Mouse (Mus musculus): Measurements from ENCODE around the gene Rexo2. TPM values are rescaled to one million over a fixed set of nuclear protein-coding genes. Genes with fewer than 3 reads are reported as not detected.
"Not testable (repeated sequence)": the region's sequence is repeated elsewhere in the genome, so short reads cannot be mapped to it uniquely, and the experiment has no call there.

The Rexo2 gene
- polyA plus RNA-seq, 1 experiment = 61.1 TPM

- Histone ChIP-seq H3K9me3 (replicated peaks; ENCODE audit: control insufficient read depth, insufficient read depth, low read length, poor library complexity, severe bottlenecking) (no peaks in the 10 kb centered on the region), H3K27ac (ENCODE audit: insufficient read depth, low read length) (no peak overlapping the region), H3K36me3 (ENCODE audit: control insufficient read depth, insufficient read depth, low read length, poor library complexity, severe bottlenecking) (peaks cover 8% of the 10 kb centered on the region), H3K4me1 (ENCODE audit: control insufficient read depth, insufficient read depth, low read length) (no peaks in the 10 kb centered on the region), H3K9ac (ENCODE audit: low read depth, poor library complexity, severe bottlenecking) (no peak overlapping the region), H3K4me3 (ENCODE audit: low read depth, low read length) (no peak overlapping the region), H3K27me3 (ENCODE audit: control insufficient read depth, insufficient read depth, low read length, poor library complexity, severe bottlenecking) (no peaks in the 10 kb centered on the region)
- TF ChIP-seq CTCF (IDR thresholded peaks at IDR 0.05; ENCODE audit: low read depth, low read length) (no peak), EP300 (IDR thresholded peaks at IDR 0.05; ENCODE audit: insufficient read depth, low read depth, low read length) (no peak), POLR2A (IDR thresholded peaks at IDR 0.05; ENCODE audit: insufficient read depth, low read length) (no peak)
Measured at GRCm38 (mm10) chr9:48476236-48477165, 3.9 kb downstream of the Rexo2 start.

GRCm38 (mm10) chr9:48474367-48474766 is 6.1 kb downstream of the Rexo2 start:
- Histone ChIP-seq H3K4me1 (ENCODE audit: control insufficient read depth, insufficient read depth, low read length) (no peaks in the 10 kb centered on the region), H3K4me3 (ENCODE audit: low read depth, low read length) (no peak overlapping the region), H3K27me3 (ENCODE audit: control insufficient read depth, insufficient read depth, low read length, poor library complexity, severe bottlenecking) (no peaks in the 10 kb centered on the region), H3K27ac (ENCODE audit: insufficient read depth, low read length) (no peak overlapping the region), H3K9ac (ENCODE audit: low read depth, poor library complexity, severe bottlenecking) (no peak overlapping the region), H3K36me3 (ENCODE audit: control insufficient read depth, insufficient read depth, low read length, poor library complexity, severe bottlenecking) (peaks cover 8% of the 10 kb centered on the region), H3K9me3 (replicated peaks; ENCODE audit: control insufficient read depth, insufficient read depth, low read length, poor library complexity, severe bottlenecking) (no peaks in the 10 kb centered on the region)
- TF ChIP-seq CTCF (IDR thresholded peaks at IDR 0.05; ENCODE audit: low read depth, low read length) (no peak), POLR2A (IDR thresholded peaks at IDR 0.05; ENCODE audit: insufficient read depth, low read length) (no peak), EP300 (IDR thresholded peaks at IDR 0.05; ENCODE audit: insufficient read depth, low read depth, low read length) (no peak)

- peaks cover 10% of the 10 kb centered on the region for H3K36me3 ChIP-seq (ENCODE audit: control insufficient read depth, insufficient read depth, low read length, poor library complexity, severe bottlenecking)
Measured at GRCm38 (mm10) chr9:48473131-48473530, 7.3 kb downstream of the Rexo2 start.

GRCm38 (mm10) chr9:48472441-48473025 is 7.9 kb downstream of the Rexo2 start:
- H3K27ac ChIP-seq (ENCODE audit: insufficient read depth, low read length) = 0 out of 2 replicates have a peak overlapping the region, but pooled peaks have one; percentile 18
- H3K27me3 ChIP-seq (ENCODE audit: control insufficient read depth, insufficient read depth, low read length, poor library complexity, severe bottlenecking) = no peaks in the 10 kb centered on the region
- H3K9ac ChIP-seq (ENCODE audit: low read depth, poor library complexity, severe bottlenecking) = no peak overlapping the region
- H3K9me3 ChIP-seq (replicated peaks; ENCODE audit: control insufficient read depth, insufficient read depth, low read length, poor library complexity, severe bottlenecking) = no peaks in the 10 kb centered on the region
- TF ChIP-seq EP300 (IDR thresholded peaks at IDR 0.05; ENCODE audit: insufficient read depth, low read depth, low read length) (no peak), POLR2A (IDR thresholded peaks at IDR 0.05; ENCODE audit: insufficient read depth, low read length) (no peak), CTCF (IDR thresholded peaks at IDR 0.05; ENCODE audit: low read depth, low read length) (no peak)
- peaks cover 10% of the 10 kb centered on the region for H3K36me3 ChIP-seq (ENCODE audit: control insufficient read depth, insufficient read depth, low read length, poor library complexity, severe bottlenecking)
- H3K4me1 ChIP-seq (ENCODE audit: control insufficient read depth, insufficient read depth, low read length) = no peaks in the 10 kb centered on the region
- no peak overlapping the region for H3K4me3 ChIP-seq (ENCODE audit: low read depth, low read length)

More at GRCm38 (mm10) chr9:48473131-48473530, 7.3 kb downstream of the Rexo2 start:
- no peaks in the 10 kb centered on the region for H3K27me3 ChIP-seq (ENCODE audit: control insufficient read depth, insufficient read depth, low read length, poor library complexity, severe bottlenecking)
- no peak overlapping the region for H3K27ac ChIP-seq (ENCODE audit: insufficient read depth, low read length)
- H3K4me3 ChIP-seq (ENCODE audit: low read depth, low read length) = no peak overlapping the region
- H3K9ac ChIP-seq (ENCODE audit: low read depth, poor library complexity, severe bottlenecking) = no peak overlapping the region
- TF ChIP-seq POLR2A (IDR thresholded peaks at IDR 0.05; ENCODE audit: insufficient read depth, low read length) = no peak
- H3K4me1 ChIP-seq (ENCODE audit: control insufficient read depth, insufficient read depth, low read length) = no peaks in the 10 kb centered on the region
- H3K9me3 ChIP-seq (replicated peaks; ENCODE audit: control insufficient read depth, insufficient read depth, low read length, poor library complexity, severe bottlenecking) = no peaks in the 10 kb centered on the region

GRCm38 (mm10) chr9:48467471-48467870 is 13.0 kb downstream of the Rexo2 start:
- H3K9me3 ChIP-seq (replicated peaks; ENCODE audit: control insufficient read depth, insufficient read depth, low read length, poor library complexity, severe bottlenecking); H3K27ac ChIP-seq (ENCODE audit: insufficient read depth, low read length); H3K27me3 ChIP-seq (ENCODE audit: control insufficient read depth, insufficient read depth, low read length, poor library complexity, severe bottlenecking); H3K36me3 ChIP-seq (ENCODE audit: control insufficient read depth, insufficient read depth, low read length, poor library complexity, severe bottlenecking); H3K9ac ChIP-seq (ENCODE audit: low read depth, poor library complexity, severe bottlenecking); H3K4me1 ChIP-seq (ENCODE audit: control insufficient read depth, insufficient read depth, low read length); H3K4me3 ChIP-seq (ENCODE audit: low read depth, low read length): not testable (repeated sequence)

GRCm38 (mm10) chr9:48466804-48467203 is 13.6 kb downstream of the Rexo2 start:
- H3K4me3 ChIP-seq (ENCODE audit: low read depth, low read length) = no peak overlapping the region
- no peaks in the 10 kb centered on the region for H3K27me3 ChIP-seq (ENCODE audit: control insufficient read depth, insufficient read depth, low read length, poor library complexity, severe bottlenecking)
- TF ChIP-seq POLR2A (IDR thresholded peaks at IDR 0.05; ENCODE audit: insufficient read depth, low read length) (no peak), CTCF (IDR thresholded peaks at IDR 0.05; ENCODE audit: low read depth, low read length) (peak; percentile 31)
- no peak overlapping the region for H3K27ac ChIP-seq (ENCODE audit: insufficient read depth, low read length)
- H3K36me3 ChIP-seq (ENCODE audit: control insufficient read depth, insufficient read depth, low read length, poor library complexity, severe bottlenecking) = peaks cover 5% of the 10 kb centered on the region
- H3K4me1 ChIP-seq (ENCODE audit: control insufficient read depth, insufficient read depth, low read length) = no peaks in the 10 kb centered on the region
- H3K9ac ChIP-seq (ENCODE audit: low read depth, poor library complexity, severe bottlenecking) = no peak overlapping the region
- H3K9me3 ChIP-seq (replicated peaks; ENCODE audit: control insufficient read depth, insufficient read depth, low read length, poor library complexity, severe bottlenecking) = no peaks in the 10 kb centered on the region

Measured in ES-Bruce4 (cell line).